In the genomic region with DNA sequence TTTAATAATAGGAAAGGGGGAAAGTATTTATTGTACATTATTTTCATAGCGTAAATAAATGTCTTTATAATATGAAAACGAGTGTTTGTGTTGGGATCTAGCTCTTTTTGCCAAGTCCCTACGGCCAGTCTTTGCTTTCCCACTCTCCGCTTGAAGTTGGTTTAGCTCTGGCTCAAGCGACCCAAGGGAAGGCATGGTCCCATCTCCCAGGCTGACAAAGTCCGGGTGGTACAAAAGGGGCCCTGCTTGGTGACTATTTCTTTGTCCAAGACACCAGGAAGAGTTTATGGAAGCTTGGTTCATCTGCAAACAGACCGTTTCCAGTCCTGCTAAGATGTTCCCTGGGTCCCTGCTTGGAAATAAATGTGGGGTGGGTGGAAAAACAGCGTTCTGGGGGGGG, we compare ENCODE assay signal across 10 mouse cellular contexts. TPM values are rescaled to one million over a fixed set of nuclear protein-coding genes. Genes with fewer than 3 reads are reported as not detected.
A peak's percentile ranks its signal among the peaks of the same experiment; 100 is the strongest.
DNase-seq lines count a peak whose midpoint lies in the region; ATAC-seq and TF ChIP-seq lines count a peak whose summit lies in the region.
"Had no signal": no experiment of that assay in that cellular context is flagged by ENCODE, and none has a peak within 500 bp of the region (broad histone marks: within the 10 kb centered on the region; RNA-seq: fewer than 3 reads in every experiment).

No protein-coding gene starts in this region.

- peak overlapping the region; percentile 46; the same call in 1 of the 2 replicates for H3K4me3 ChIP-seq in heart, adult 2 months
- H3K4me3 ChIP-seq in E14TG2a.4 (replicated peaks; ENCODE audit: low read length), result peak overlapping the region; percentile 70; the same call in 1 of the 2 replicates
- peak overlapping the region; percentile 51 for H3K4me3 ChIP-seq in embryonic fibroblast, embryonic 13.5 days (ENCODE audit: insufficient read depth, low read length)
- H3K4me3 ChIP-seq in limb, embryonic 13.5 days, result peak overlapping the region; percentile 38

- no peaks in the 10 kb centered on the region for H3K79me2 ChIP-seq in heart, adult 2 months (replicated peaks; ENCODE audit: control insufficient read depth, insufficient read depth, low read length)

- H3K9me3 ChIP-seq in E14TG2a.4 (ENCODE audit: low read length), result no peaks in the 10 kb centered on the region
- H3K9me3 ChIP-seq in limb, embryonic 13.5 days, result no peaks in the 10 kb centered on the region

- no peaks in the 10 kb centered on the region for H3K4me1 ChIP-seq in heart, adult 2 months (ENCODE audit: control insufficient read depth, insufficient read depth, low read length)
- peaks cover 39% of the 10 kb centered on the region for H3K4me1 ChIP-seq in E14TG2a.4 (replicated peaks; ENCODE audit: low read depth, low read length)
- H3K4me1 ChIP-seq in embryonic fibroblast, embryonic 13.5 days (ENCODE audit: control insufficient read depth, insufficient read depth, low read length), result peaks cover 4% of the 10 kb centered on the region; the same call in 1 of the 2 replicates
- peaks cover 15% of the 10 kb centered on the region for H3K4me1 ChIP-seq in limb, embryonic 13.5 days

- WGBS in heart, adult 2 months, result 28% methylated on average over 8 of the region's 8 CpGs
- WGBS in limb, embryonic 13.5 days, result 12% methylated on average over 8 of the region's 8 CpGs

- ATAC-seq in limb, embryonic 13.5 days (ENCODE audit: low FRiP score, low read depth), result no peak
- ATAC-seq in granulocyte monocyte progenitor cell, adult 5-6 weeks (replicated peaks; ENCODE audit: poor library complexity, severe bottlenecking), result no peak

- no peak for TF ChIP-seq CTCF in heart, adult 2 months (IDR thresholded peaks at IDR 0.05)
- TF ChIP-seq CTCF in E14TG2a.4 (conservative IDR thresholded peaks at IDR 0.05; ENCODE audit: low read length), result no peak
- no peak for TF ChIP-seq CTCF in embryonic fibroblast, embryonic 13.5 days (IDR thresholded peaks at IDR 0.05; ENCODE audit: borderline replicate concordance, insufficient read depth, low read length)

- H3K27ac ChIP-seq in heart, adult 2 months, result peak overlapping the region; percentile 75
- H3K27ac ChIP-seq in embryonic fibroblast, embryonic 13.5 days (ENCODE audit: insufficient read depth, low read length), result peak overlapping the region; percentile 39
- no peak overlapping the region for H3K27ac ChIP-seq in limb, embryonic 13.5 days
- H3K27ac ChIP-seq: macrophage had no signal

- TF ChIP-seq EP300 in heart, adult 2 months (IDR thresholded peaks at IDR 0.05; ENCODE audit: insufficient read depth, low read depth, low read length), result no peak

- H3K27me3 ChIP-seq in heart, adult 2 months (ENCODE audit: control insufficient read depth, insufficient read depth, low read length), result peaks cover 9% of the 10 kb centered on the region; the same call in 1 of the 2 replicates
- H3K27me3 ChIP-seq in E14TG2a.4 (ENCODE audit: insufficient read depth, low read length), result peaks cover 93% of the 10 kb centered on the region
- peaks cover 90% of the 10 kb centered on the region for H3K27me3 ChIP-seq in limb, embryonic 13.5 days

- DNase-seq in heart, adult 2 months, result peak in 1 of 2 experiments; percentile 31
- no peak for DNase-seq in heart, postnatal 14 days
- DNase-seq in right cerebral cortex, postnatal 36 days (ENCODE audit: low spot score in 2 of 2), result no peak
- no peak for DNase-seq in frontal cortex, postnatal 36 days (ENCODE audit: low spot score in 2 of 2)

- TF ChIP-seq POLR2A in heart, adult 2 months (IDR thresholded peaks at IDR 0.05; ENCODE audit: insufficient read depth, low read depth, low read length), result no peak
- no peak for TF ChIP-seq POLR2A in embryonic fibroblast, embryonic 13.5 days (IDR thresholded peaks at IDR 0.05; ENCODE audit: low read depth, low read length)

- no peaks in the 10 kb centered on the region for H3K36me3 ChIP-seq in heart, adult 2 months (ENCODE audit: control insufficient read depth, insufficient read depth, low read length)
- H3K36me3 ChIP-seq in E14TG2a.4 (ENCODE audit: insufficient read depth, low read length), result no peaks in the 10 kb centered on the region
- no peaks in the 10 kb centered on the region for H3K36me3 ChIP-seq in limb, embryonic 13.5 days

- intact Hi-C loops in heart, adult 2 months (cut with DNase I), result loop anchor here (2.0 to 5.0 kb wide), 2 partner anchors 39 to 53 kb away; no protein-coding TSS in a partner anchor
- intact Hi-C loops in heart, postnatal 14 days (cut with DNase I), result loop anchor here (5.0 kb wide), 1 partner anchor 37 kb away; the partner anchor contains the start of gene Hoxb4

- peak overlapping the region; percentile 61 for H3K4me2 ChIP-seq in limb, embryonic 13.5 days (replicated peaks)

- H3K9ac ChIP-seq in heart, adult 2 months (ENCODE audit: low read depth, low read length), result 0 out of 2 replicates have a peak overlapping the region, but pooled peaks have one; percentile 22
- H3K9ac ChIP-seq in limb, embryonic 13.5 days, result no peak overlapping the region

RNA-seq across cellular contexts. Expression of gene Hoxb2, which starts 3.6 kb away (rescaled TPM):
- total RNA-seq in heart, adult 2 months (2021), result under 1 TPM; 0.23 to 0.68 TPM
- polyA plus RNA-seq in heart, adult 2 months (2012; rRNA removed), result 0.91 and 1.4 TPM in 2 replicates
- total RNA-seq in heart, postnatal 14 days (2021), result 1 to 10 TPM in 1 of 2 experiments, under 1 TPM in 1; 0.78 to 1.3 TPM
- 6.6 and 11.0 TPM in 2 replicates for polyA plus RNA-seq in embryonic fibroblast, embryonic 13.5 days (2011; ENCODE audit: insufficient read length, low read depth, missing spikeins)
- 3.9 and 4.8 TPM in 2 replicates for polyA plus RNA-seq in limb, embryonic 13.5 days (2015; fragmentation: Nextera tagmentation; extraction: Ambion mirVana)
- total RNA-seq in granulocyte monocyte progenitor cell, adult 5-6 weeks (2014; fragmentation: Nextera tagmentation), result 1.7 TPM in 1 of 2 replicates, not detected in the other
- 0.26 TPM in 1 of 2 replicates, not detected in the other for total RNA-seq in granulocyte monocyte progenitor cell, adult 5-6 weeks (2017)
- total RNA-seq: common myeloid progenitor, adult 5-6 weeks had no signal
- polyA plus RNA-seq: macrophage had no signal

RNA-seq across cellular contexts. Expression of gene Hoxb1, which starts 11.6 kb away (rescaled TPM):
- total RNA-seq in heart, adult 2 months (2021), result not detected
- polyA plus RNA-seq in heart, adult 2 months (2012; rRNA removed), result not detected in 2 replicates
- total RNA-seq in heart, postnatal 14 days (2021), result not detected
- not detected in 2 replicates for polyA plus RNA-seq in embryonic fibroblast, embryonic 13.5 days (2011; ENCODE audit: insufficient read length, low read depth, missing spikeins)
- 0.13 TPM in 1 of 2 replicates, not detected in the other for polyA plus RNA-seq in limb, embryonic 13.5 days (2015; fragmentation: Nextera tagmentation; extraction: Ambion mirVana)
- not detected in 2 replicates for total RNA-seq in granulocyte monocyte progenitor cell, adult 5-6 weeks (2014; fragmentation: Nextera tagmentation)
- not detected in 2 replicates for total RNA-seq in granulocyte monocyte progenitor cell, adult 5-6 weeks (2017)
- total RNA-seq: common myeloid progenitor, adult 5-6 weeks had no signal
- polyA plus RNA-seq: macrophage had no signal

RNA-seq across cellular contexts. Expression of gene Hoxb3, which starts 30.8 kb away (rescaled TPM):
- total RNA-seq in heart, adult 2 months (2021), result under 1 TPM; 0.23 to 0.30 TPM
- 0.64 and 0.82 TPM in 2 replicates for polyA plus RNA-seq in heart, adult 2 months (2012; rRNA removed)
- under 1 TPM; 0.76 to 0.79 TPM for total RNA-seq in heart, postnatal 14 days (2021)
- 19.1 and 21.9 TPM in 2 replicates for polyA plus RNA-seq in embryonic fibroblast, embryonic 13.5 days (2011; ENCODE audit: insufficient read length, low read depth, missing spikeins)
- polyA plus RNA-seq in limb, embryonic 13.5 days (2015; fragmentation: Nextera tagmentation; extraction: Ambion mirVana), result 0.17 and 0.55 TPM in 2 replicates
- total RNA-seq in granulocyte monocyte progenitor cell, adult 5-6 weeks (2014; fragmentation: Nextera tagmentation), result 1.5 and 7.8 TPM in 2 replicates
- 0.05 and 0.56 TPM in 2 replicates for total RNA-seq in granulocyte monocyte progenitor cell, adult 5-6 weeks (2017)

RNA-seq across cellular contexts. Expression of gene Hoxb4, which starts 35.9 kb away (rescaled TPM):
- under 1 TPM; 0.63 to 0.75 TPM for total RNA-seq in heart, adult 2 months (2021)
- polyA plus RNA-seq in heart, adult 2 months (2012; rRNA removed), result 1.00 and 1.1 TPM in 2 replicates
- total RNA-seq in heart, postnatal 14 days (2021), result 1 to 10 TPM; 1.0 to 1.3 TPM
- 8.3 and 10.4 TPM in 2 replicates for polyA plus RNA-seq in embryonic fibroblast, embryonic 13.5 days (2011; ENCODE audit: insufficient read length, low read depth, missing spikeins)
- 0.36 and 0.50 TPM in 2 replicates for polyA plus RNA-seq in limb, embryonic 13.5 days (2015; fragmentation: Nextera tagmentation; extraction: Ambion mirVana)
- total RNA-seq in granulocyte monocyte progenitor cell, adult 5-6 weeks (2014; fragmentation: Nextera tagmentation), result 2.6 and 3.8 TPM in 2 replicates
- total RNA-seq in granulocyte monocyte progenitor cell, adult 5-6 weeks (2017), result 1.9 and 2.3 TPM in 2 replicates

RNA-seq across cellular contexts. Expression of gene Hoxb5, which starts 50.8 kb away (rescaled TPM):
- under 1 TPM in 1 of 2 experiments, not detected in 1; 0.18 TPM for total RNA-seq in heart, adult 2 months (2021)
- polyA plus RNA-seq in heart, adult 2 months (2012; rRNA removed), result 0.20 and 0.23 TPM in 2 replicates
- total RNA-seq in heart, postnatal 14 days (2021), result under 1 TPM; 0.19 to 0.22 TPM
- 4.1 and 5.9 TPM in 2 replicates for polyA plus RNA-seq in embryonic fibroblast, embryonic 13.5 days (2011; ENCODE audit: insufficient read length, low read depth, missing spikeins)
- polyA plus RNA-seq in limb, embryonic 13.5 days (2015; fragmentation: Nextera tagmentation; extraction: Ambion mirVana), result 0.97 and 1.5 TPM in 2 replicates
- total RNA-seq in granulocyte monocyte progenitor cell, adult 5-6 weeks (2014; fragmentation: Nextera tagmentation), result not detected in 2 replicates
- 0.05 TPM in 1 of 2 replicates, not detected in the other for total RNA-seq in granulocyte monocyte progenitor cell, adult 5-6 weeks (2017)
- total RNA-seq: common myeloid progenitor, adult 5-6 weeks had no signal
- polyA plus RNA-seq: macrophage had no signal
